Mouse (Mus musculus): ENCODE data around the gene Col25a1.

DNA sequence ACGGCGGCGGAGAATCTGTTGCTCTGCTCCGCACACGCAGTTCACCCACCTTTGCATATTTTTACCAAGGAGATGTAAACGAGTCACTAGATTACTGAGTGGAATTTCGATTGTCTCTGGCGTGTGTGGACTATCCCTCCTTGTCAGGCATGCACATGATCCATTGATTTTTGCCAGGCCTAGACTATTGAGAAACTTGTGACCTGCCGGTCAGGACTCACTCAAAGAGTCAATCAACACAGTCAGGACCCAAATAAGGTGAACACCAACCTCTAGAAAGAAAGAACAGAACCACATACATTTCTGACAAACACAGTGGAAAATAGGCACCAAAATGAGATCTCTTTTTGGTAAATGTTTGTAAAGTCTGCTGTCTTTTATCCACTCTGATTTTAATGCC, 483.1 kb downstream of the Col25a1 start:
- TF ChIP-seq POLR2A (IDR thresholded peaks at IDR 0.05; ENCODE audit: low read depth, low read length) (no peak), CTCF (IDR thresholded peaks at IDR 0.05; ENCODE audit: extremely low read depth, insufficient read length, insufficient replicate concordance, low read depth, low read length) (no peak)
